ENCODE assay signal across 8 mouse cellular contexts in the genomic region with DNA sequence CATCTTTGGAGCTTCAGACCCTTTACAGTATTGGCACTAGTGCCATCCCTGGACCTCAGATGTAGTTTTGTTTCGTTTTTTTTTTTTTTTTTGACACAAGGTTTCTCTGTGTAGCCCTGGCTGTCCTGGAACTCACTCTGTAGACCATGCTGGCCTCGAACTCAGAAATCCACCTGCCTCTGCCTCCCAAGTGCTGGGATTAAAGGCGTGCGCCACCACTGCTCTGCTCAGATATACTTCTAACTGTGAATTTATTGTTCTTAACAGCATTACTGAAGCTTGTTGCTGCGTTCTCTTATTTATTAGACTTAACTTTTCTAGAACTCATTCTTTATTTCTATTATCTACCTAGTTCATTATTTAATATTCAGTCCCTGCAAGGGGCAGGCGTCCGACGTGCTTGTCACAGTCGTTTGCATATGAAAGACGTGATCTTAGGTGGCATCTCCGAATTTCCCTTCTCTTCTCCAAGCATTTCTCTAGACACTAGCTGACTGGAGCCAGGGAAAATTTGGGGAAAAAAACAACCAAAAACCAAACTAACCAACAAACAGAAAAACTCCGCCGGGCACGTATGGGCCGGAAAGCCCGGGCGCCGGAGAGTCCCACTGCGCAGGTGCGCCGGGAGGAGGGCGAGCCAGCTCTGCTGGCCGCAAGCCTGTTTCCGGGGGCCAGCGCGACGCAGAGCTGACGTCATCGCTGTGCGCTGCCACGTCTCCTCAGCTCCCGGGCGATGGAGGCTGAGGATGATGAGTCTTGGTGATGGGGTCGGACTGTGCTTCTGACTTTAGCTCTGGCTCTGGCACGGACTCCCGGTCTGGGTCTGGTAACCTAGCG. TPM values are rescaled to one million over a fixed set of nuclear protein-coding genes. Genes with fewer than 3 reads are reported as not detected.
A peak's percentile ranks its signal among the peaks of the same experiment; 100 is the strongest.
DNase-seq lines count a peak whose midpoint lies in the region; ATAC-seq and TF ChIP-seq lines count a peak whose summit lies in the region.

No protein-coding gene starts in this region.

- H3K9ac ChIP-seq in heart, embryonic 12.5 days = peak overlapping the region; percentile 86
- H3K9ac ChIP-seq in kidney, postnatal 0 days (ENCODE audit: low read depth, low read length) = peak overlapping the region; percentile 88
- H3K9ac ChIP-seq in liver, embryonic 11.5 days (ENCODE audit: low read depth, low read length) = peak overlapping the region; percentile 92
- H3K9ac ChIP-seq in stomach, embryonic 14.5 days (replicated peaks; ENCODE audit: low read depth, low read length) = peak overlapping the region; percentile 94

- 7% methylated on average over 37 of the region's 37 CpGs for WGBS in heart, embryonic 12.5 days
- 8% methylated on average over 37 of the region's 37 CpGs for WGBS in kidney, postnatal 0 days
- WGBS in liver, embryonic 11.5 days = 7% methylated on average over 37 of the region's 37 CpGs
- WGBS in stomach, embryonic 14.5 days = 8% methylated on average over 37 of the region's 37 CpGs

- H3K4me1 ChIP-seq in heart, embryonic 12.5 days (replicated peaks) = peaks cover 16% of the 10 kb centered on the region
- peaks cover 5% of the 10 kb centered on the region; the same call in 1 of the 2 replicates for H3K4me1 ChIP-seq in kidney, postnatal 0 days (replicated peaks; ENCODE audit: insufficient read depth, low read length)
- no peaks in the 10 kb centered on the region for H3K4me1 ChIP-seq in liver, embryonic 11.5 days (replicated peaks; ENCODE audit: control insufficient read depth, insufficient read depth, low read length)
- H3K4me1 ChIP-seq in stomach, embryonic 14.5 days (ENCODE audit: control insufficient read depth, insufficient read depth, low read length) = peaks cover 3% of the 10 kb centered on the region; the same call in 1 of the 2 replicates

- peaks cover 23% of the 10 kb centered on the region for H3K36me3 ChIP-seq in heart, embryonic 12.5 days
- H3K36me3 ChIP-seq in kidney, postnatal 0 days (ENCODE audit: insufficient read depth, low read length) = no peaks in the 10 kb centered on the region
- H3K36me3 ChIP-seq in liver, embryonic 11.5 days (ENCODE audit: control insufficient read depth, insufficient read depth, low read length) = peaks cover 5% of the 10 kb centered on the region; the same call in 1 of the 2 replicates
- H3K36me3 ChIP-seq in stomach, embryonic 14.5 days (ENCODE audit: control insufficient read depth, insufficient read depth, low read length) = peaks cover 4% of the 10 kb centered on the region; the same call in 1 of the 2 replicates

- peak; percentile 96 to 97 for DNase-seq in B cell, adult 2 months
- DNase-seq in brain, adult 2 months (ENCODE audit: low read depth, low spot score) = peak; percentile 98
- DNase-seq in kidney, postnatal 0 days (ENCODE audit: low spot score) = peak; percentile 95
- DNase-seq in liver, embryonic 11.5 days (ENCODE audit: low spot score) = peak; percentile 92
- DNase-seq in naive thymus-derived CD4-positive, alpha-beta T cell, adult 2 months (ENCODE audit: low read depth) = peak; percentile 95

- H3K4me3 ChIP-seq in heart, embryonic 12.5 days = peak overlapping the region; percentile 83
- peak overlapping the region; percentile 95 for H3K4me3 ChIP-seq in kidney, postnatal 0 days (replicated peaks; ENCODE audit: low read depth, low read length)
- H3K4me3 ChIP-seq in liver, embryonic 11.5 days (ENCODE audit: low read depth, low read length) = peak overlapping the region; percentile 93
- H3K4me3 ChIP-seq in stomach, embryonic 14.5 days (ENCODE audit: low read depth, low read length) = peak overlapping the region; percentile 97

- peaks cover 15% of the 10 kb centered on the region for H3K27me3 ChIP-seq in heart, embryonic 12.5 days (replicated peaks)
- no peaks in the 10 kb centered on the region for H3K27me3 ChIP-seq in kidney, postnatal 0 days (ENCODE audit: insufficient read depth, low read length)
- peaks cover 12% of the 10 kb centered on the region for H3K27me3 ChIP-seq in liver, embryonic 11.5 days (replicated peaks; ENCODE audit: control insufficient read depth, insufficient read depth, low read length)
- no peaks in the 10 kb centered on the region for H3K27me3 ChIP-seq in stomach, embryonic 14.5 days (ENCODE audit: control insufficient read depth, insufficient read depth, low read length)

- no peak for TF ChIP-seq CTCF in kidney, postnatal 0 days (IDR thresholded peaks at IDR 0.05; ENCODE audit: low read depth)

- ATAC-seq in erythroblast, adult 5-6 weeks (replicated peaks; ENCODE audit: low FRiP score, poor library complexity, severe bottlenecking) = peak; percentile 99
- ATAC-seq in heart, embryonic 12.5 days (ENCODE audit: insufficient number of reproducible peaks, low FRiP score) = peak; percentile 96
- ATAC-seq in kidney, postnatal 0 days (replicated peaks; ENCODE audit: low FRiP score, low read depth) = peak; percentile 97
- peak; percentile 94 for ATAC-seq in liver, embryonic 11.5 days (replicated peaks; ENCODE audit: low FRiP score)
- peak; percentile 96 for ATAC-seq in stomach, embryonic 14.5 days (ENCODE audit: insufficient number of reproducible peaks, insufficient read depth, low FRiP score, low read depth)

- H3K4me2 ChIP-seq in heart, embryonic 12.5 days = peak overlapping the region; percentile 68
- peak overlapping the region; percentile 67 for H3K4me2 ChIP-seq in kidney, postnatal 0 days (ENCODE audit: low read length)
- peak overlapping the region; percentile 80 for H3K4me2 ChIP-seq in liver, embryonic 11.5 days
- H3K4me2 ChIP-seq in stomach, embryonic 14.5 days (replicated peaks; ENCODE audit: low read depth, low read length) = peak overlapping the region; percentile 63

- H3K9me3 ChIP-seq in heart, embryonic 12.5 days (replicated peaks) = no peaks in the 10 kb centered on the region
- no peaks in the 10 kb centered on the region for H3K9me3 ChIP-seq in kidney, postnatal 0 days (replicated peaks; ENCODE audit: low read length)
- H3K9me3 ChIP-seq in liver, embryonic 11.5 days (ENCODE audit: control insufficient read depth, low read length) = no peaks in the 10 kb centered on the region
- no peaks in the 10 kb centered on the region for H3K9me3 ChIP-seq in stomach, embryonic 14.5 days (ENCODE audit: control insufficient read depth, low read depth, low read length)

- H3K27ac ChIP-seq in heart, embryonic 12.5 days (ENCODE audit: poor library complexity, severe bottlenecking) = peak overlapping the region; percentile 87
- H3K27ac ChIP-seq in kidney, postnatal 0 days = peak overlapping the region; percentile 73
- peak overlapping the region; percentile 67 for H3K27ac ChIP-seq in liver, embryonic 11.5 days (ENCODE audit: low read depth, low read length)
- peak overlapping the region; percentile 82 for H3K27ac ChIP-seq in stomach, embryonic 14.5 days (ENCODE audit: low read length)

RNA-seq across cellular contexts. Expression of a gene that starts 3.9 kb away (rescaled TPM):
- 16.1 and 24.2 TPM in 2 replicates for total RNA-seq in erythroblast, adult 5-6 weeks (2015; ENCODE audit: low replicate concordance)
- 15.8 and 26.2 TPM in 2 replicates for total RNA-seq in erythroblast, adult 5-6 weeks (2017; ENCODE audit: low replicate concordance)
- polyA plus RNA-seq in heart, embryonic 12.5 days (2016; fragmentation: Nextera tagmentation; extraction: Ambion mirVana) = 66.2 and 74.5 TPM in 2 replicates
- 70.3 and 74.6 TPM in 2 replicates for polyA plus RNA-seq in kidney, postnatal 0 days (2015; fragmentation: Nextera tagmentation; extraction: Ambion mirVana)
- polyA plus RNA-seq in liver, embryonic 11.5 days (2014; fragmentation: Nextera tagmentation; extraction: Ambion mirVana) = 88.7 and 89.3 TPM in 2 replicates
- polyA plus RNA-seq in stomach, embryonic 14.5 days (2014; fragmentation: Nextera tagmentation; extraction: Ambion mirVana) = 119 and 133 TPM in 2 replicates

RNA-seq across cellular contexts. Expression of a gene that starts 12.3 kb away (rescaled TPM):
- total RNA-seq in erythroblast, adult 5-6 weeks (2015; ENCODE audit: low replicate concordance) = 7.3 and 8.5 TPM in 2 replicates
- total RNA-seq in erythroblast, adult 5-6 weeks (2017; ENCODE audit: low replicate concordance) = 3.2 and 3.6 TPM in 2 replicates
- polyA plus RNA-seq in heart, embryonic 12.5 days (2016; fragmentation: Nextera tagmentation; extraction: Ambion mirVana) = 40.5 and 42.0 TPM in 2 replicates
- 43.2 and 44.1 TPM in 2 replicates for polyA plus RNA-seq in kidney, postnatal 0 days (2015; fragmentation: Nextera tagmentation; extraction: Ambion mirVana)
- 31.0 and 34.1 TPM in 2 replicates for polyA plus RNA-seq in liver, embryonic 11.5 days (2014; fragmentation: Nextera tagmentation; extraction: Ambion mirVana)
- 56.9 and 58.8 TPM in 2 replicates for polyA plus RNA-seq in stomach, embryonic 14.5 days (2014; fragmentation: Nextera tagmentation; extraction: Ambion mirVana)

RNA-seq across cellular contexts. Expression of a gene that starts 39.9 kb away (rescaled TPM):
- total RNA-seq in erythroblast, adult 5-6 weeks (2015; ENCODE audit: low replicate concordance) = 1.5 and 3.6 TPM in 2 replicates
- 3.8 and 12.4 TPM in 2 replicates for total RNA-seq in erythroblast, adult 5-6 weeks (2017; ENCODE audit: low replicate concordance)
- 33.5 and 35.6 TPM in 2 replicates for polyA plus RNA-seq in heart, embryonic 12.5 days (2016; fragmentation: Nextera tagmentation; extraction: Ambion mirVana)
- polyA plus RNA-seq in kidney, postnatal 0 days (2015; fragmentation: Nextera tagmentation; extraction: Ambion mirVana) = 27.9 and 28.7 TPM in 2 replicates
- 25.1 and 28.1 TPM in 2 replicates for polyA plus RNA-seq in liver, embryonic 11.5 days (2014; fragmentation: Nextera tagmentation; extraction: Ambion mirVana)
- 23.8 and 25.5 TPM in 2 replicates for polyA plus RNA-seq in stomach, embryonic 14.5 days (2014; fragmentation: Nextera tagmentation; extraction: Ambion mirVana)

Comparison
In these comparisons a context has a peak if more than half of its experiments do, and no peak if none do; other contexts are left out.
1. Peak in every context shown above with its lines: DNase-seq, ATAC-seq, H3K4me3 ChIP-seq and H3K27ac ChIP-seq.